Mouse (Mus musculus): ENCODE results near the gene Ldlrap1.

Ldlrap1 gene

DNA sequence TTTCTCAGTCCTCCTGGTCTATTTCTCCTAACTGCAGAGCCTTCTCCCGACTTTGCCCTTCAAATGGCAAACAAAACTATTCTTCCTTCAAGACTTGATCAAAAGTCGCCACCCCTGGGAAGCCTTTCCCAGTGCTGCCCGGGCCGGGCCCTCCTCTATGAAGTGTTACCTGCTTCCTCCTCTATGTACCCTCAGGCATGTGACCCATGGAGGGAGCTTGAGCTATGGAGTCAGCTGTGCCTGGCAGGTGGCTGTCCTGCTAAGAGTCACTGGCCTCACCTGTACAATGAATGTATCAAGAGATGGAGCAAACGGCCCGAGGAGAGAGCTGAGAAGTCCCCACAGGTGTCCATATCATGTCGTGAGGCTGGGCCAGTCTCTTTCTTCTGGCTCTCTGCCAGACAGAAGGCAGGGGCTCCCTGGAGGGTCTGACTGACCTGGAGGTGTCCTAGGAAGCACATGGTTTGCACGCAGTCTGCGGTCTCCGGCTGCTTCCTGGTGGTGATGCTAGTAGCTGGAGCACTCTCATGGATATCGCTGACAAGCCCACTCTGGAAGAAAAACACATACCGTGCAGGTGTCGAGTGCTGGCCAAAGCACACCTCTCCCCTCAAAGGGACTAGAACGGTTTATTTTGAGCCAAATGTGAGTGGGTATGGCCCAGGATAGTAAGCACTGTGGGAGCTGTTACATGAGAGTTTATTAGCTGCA lies 7.6 kb upstream of the Ldlrap1 start:
- no peak for DNase-seq (ENCODE audit: low read depth, low spot score)

DNA sequence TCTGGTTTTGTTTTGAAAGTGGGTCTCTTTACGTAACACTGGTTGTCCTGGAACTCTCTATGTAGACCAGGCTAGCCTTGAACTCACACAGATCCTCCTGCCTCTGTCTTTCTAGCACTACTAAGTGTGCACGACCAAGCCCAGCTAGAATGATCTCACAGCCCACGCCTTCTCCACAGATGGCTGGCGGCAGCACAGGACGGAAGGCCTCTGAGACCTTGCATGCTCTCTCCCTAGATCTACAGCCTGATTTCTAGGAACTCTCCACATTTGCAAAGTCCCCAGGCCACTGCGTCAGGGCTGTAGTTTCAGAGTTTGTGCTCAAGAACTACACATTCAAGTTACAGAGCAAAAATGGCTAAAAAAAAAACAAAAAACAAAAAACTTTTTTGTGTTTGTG lies 6.3 kb upstream of the Ldlrap1 start:
- DNase-seq (ENCODE audit: low read depth, low spot score), result no peak

DNA sequence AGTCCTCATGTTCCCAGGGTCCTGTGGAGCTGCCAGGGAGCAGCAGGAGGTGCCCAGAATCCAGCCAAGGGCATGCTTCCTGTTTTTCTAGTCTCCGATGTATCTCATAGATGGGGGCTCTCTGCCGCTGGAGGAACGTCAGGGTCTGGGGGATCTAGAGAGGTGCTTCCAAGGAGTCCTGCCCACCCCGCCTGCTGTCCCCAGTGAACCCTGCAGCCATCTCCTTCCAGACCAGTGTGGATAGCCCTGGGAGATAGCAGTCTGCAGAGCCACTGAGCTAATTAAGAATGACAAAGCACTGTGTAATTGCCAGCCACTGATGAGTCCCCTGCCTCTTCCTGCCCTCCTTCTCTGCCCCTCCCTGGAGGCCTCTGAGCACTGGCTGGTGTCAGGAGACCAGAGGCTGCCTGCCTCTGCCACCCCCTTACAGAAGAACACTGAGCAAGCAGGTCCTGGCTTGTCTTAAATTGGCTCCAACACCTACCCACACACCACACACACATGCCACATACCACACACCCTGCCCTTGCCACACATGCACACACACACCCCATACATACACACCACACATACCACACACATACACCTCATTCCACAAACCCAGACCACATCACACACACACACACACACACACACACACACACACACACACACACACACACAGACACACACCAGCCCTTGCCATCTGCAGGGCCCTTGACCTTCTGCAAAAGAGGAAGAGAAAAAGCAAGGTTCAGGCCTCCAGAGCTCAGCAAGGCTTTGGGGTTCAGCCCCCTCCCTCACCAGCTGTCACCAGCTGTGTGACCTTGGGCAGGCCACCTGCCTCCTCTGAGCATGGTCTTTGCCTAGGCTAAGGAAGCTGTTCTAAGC lies 5.2 kb upstream of the Ldlrap1 start:
- DNase-seq (ENCODE audit: low read depth, low spot score), result no peak

DNA sequence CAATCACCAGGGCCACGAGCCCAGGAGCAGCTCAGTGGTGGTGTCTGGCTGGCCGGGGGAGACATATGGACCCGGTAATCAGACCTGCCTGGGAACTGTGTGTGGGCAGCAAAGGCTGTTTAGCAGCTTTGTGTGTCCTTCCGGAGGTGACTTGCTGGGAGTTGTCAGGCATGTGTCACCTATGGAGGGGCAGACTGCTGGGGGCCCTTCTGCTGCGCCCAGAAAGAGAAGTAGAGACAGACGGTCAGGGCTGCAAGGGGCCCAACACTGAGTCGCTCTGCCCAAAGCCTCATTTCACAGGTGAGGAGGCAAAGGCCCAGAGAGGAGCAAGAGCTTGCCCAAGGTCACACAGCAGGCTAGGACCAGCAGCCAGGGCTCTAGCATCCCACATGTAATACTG lies 2.1 kb upstream of the Ldlrap1 start:
- DNase-seq (ENCODE audit: low read depth, low spot score), result no peak

GRCm38 (mm10) chr4:134769081-134769811 lies 1.4 kb upstream of the Ldlrap1 start:
- no peak for DNase-seq (ENCODE audit: low read depth, low spot score)

GRCm38 (mm10) chr4:134768226-134768888 lies 533 bp upstream of the Ldlrap1 start:
- DNase-seq (ENCODE audit: low read depth, low spot score), result no peak

DNA sequence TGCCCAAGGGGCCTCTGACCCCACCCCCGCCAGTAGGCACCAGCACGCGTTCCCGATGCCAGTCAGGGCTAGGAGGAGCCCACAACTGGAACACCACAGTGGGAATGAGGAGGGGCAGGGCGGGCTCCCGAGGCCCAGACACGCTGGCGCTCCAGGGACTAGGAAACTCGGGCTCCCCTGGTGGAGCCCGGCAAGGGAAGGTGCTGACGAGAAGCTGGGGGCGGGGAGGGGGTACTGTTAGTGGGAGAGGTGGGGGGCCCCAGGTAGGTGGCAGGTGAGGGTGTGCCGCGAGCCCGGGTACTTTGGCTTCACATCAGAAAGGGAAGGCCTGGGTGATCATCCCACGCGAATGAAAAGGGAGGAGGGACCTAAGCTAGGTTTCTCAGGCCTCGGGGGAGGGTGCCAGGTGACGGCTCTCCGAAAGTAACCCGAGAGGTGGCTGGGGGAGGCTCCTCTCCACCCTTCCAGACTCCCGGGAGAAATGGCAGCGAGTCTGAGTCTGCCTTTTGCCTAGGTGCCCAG lies 859 bp downstream of the Ldlrap1 start:
- no peak for DNase-seq (ENCODE audit: low read depth, low spot score)

GRCm38 (mm10) chr4:134766277-134766676 lies 1.5 kb downstream of the Ldlrap1 start:
- no peak for DNase-seq (ENCODE audit: low read depth, low spot score)

DNA sequence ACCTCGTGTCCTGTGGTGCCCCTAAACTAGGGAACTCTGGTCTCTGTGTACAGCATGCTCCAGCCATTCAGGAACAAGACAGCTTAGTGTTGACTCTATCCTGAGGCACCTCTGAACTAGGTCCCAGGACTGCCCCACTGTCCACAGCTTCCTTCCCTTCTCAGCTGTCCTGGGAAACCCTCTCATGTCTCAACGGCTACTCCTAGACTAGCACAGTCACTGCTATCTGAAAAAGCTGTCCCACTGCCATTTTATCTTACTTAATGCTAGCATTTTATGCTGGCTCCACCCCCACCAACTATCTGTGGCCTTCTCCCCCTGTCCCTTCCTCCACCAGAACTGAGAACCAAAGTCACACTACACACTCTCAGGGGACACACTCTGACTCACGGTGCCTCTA lies 3.5 kb downstream of the Ldlrap1 start:
- DNase-seq (ENCODE audit: low read depth, low spot score), result no peak

GRCm38 (mm10) chr4:134762360-134762759 lies 5.5 kb downstream of the Ldlrap1 start:
- no peak for DNase-seq (ENCODE audit: low read depth, low spot score)

DNA sequence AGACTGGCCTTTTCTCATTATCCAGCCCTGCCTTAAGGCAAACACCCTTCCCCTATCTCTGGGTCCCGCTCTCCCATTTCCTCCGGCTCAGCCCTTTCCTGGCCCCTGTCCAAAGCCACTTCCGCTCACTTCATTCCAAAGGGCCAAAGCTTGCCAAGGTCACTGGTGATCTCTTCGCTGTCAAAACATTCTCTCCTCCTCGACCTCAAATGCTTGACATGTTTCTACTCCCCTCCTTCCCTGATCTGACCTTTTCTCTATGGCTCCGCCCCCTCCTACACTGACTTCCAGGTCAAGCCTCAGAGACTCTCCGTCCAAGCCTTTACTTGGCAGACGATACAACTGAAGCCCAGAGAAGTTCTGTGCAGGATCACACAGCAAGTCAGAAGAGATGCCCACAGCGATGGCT lies 7.0 kb downstream of the Ldlrap1 start:
- no peak for DNase-seq (ENCODE audit: low read depth, low spot score)

DNA sequence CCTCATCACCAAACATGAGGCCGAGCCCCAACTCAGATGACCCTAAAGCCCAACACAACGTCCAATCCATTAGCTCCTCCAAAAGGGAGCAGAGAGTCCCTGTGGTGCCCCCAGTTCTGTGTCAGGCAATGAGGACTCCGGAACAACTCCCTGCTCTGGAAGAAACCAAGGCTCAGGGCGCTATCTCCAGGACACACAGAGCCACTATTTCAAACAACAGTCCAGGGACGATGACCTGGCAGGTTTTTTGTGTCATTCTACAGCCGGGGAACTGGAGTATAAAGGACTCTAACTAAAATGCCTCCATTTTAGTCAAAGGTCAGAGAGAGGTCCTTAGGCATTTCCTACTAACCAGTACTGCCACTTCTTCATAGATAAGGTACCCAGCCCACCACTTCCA lies 7.5 kb downstream of the Ldlrap1 start:
- no peak for DNase-seq (ENCODE audit: low read depth, low spot score)

DNA sequence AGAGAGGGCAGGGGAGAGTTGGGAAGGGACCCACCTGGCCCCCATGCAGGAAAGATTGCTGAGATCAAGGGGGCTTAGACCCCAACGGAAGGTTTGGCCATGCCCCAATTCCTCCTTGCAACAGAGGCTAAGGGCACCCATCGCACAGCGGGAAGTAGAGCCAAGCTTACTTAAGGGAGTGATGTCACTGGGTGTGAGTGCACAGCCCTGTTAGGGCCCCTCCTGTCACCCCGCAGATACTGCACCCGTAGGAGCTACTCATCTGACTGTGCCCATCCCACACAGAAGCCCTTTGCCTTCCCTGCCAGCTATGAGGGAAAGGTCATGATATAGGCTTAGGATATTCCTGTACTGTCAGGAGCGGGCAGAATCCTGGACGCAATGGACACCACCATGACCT lies 8.3 kb downstream of the Ldlrap1 start:
- no peak for DNase-seq (ENCODE audit: low read depth, low spot score)

DNA sequence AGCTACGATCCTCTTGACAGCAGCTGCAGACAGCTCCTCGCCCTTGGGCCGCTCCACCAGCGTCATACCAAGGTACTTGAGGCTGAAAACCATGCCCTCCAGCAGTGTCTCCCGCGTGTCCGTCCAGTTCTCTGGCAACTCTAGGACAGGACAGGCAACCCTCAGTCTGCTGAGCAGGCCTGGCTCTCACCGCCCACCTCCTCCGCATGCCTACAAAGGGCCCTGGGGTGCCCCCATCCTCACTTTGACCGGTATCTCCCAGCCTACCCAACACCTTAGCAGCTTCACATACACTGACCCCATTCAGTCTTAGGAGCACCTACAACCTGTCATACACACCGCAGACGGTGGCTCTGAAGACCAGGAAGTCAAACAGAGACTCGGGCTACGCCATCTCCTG lies 8.9 kb downstream of the Ldlrap1 start:
- no peak for DNase-seq (ENCODE audit: low read depth, low spot score)

- DNase-seq (ENCODE audit: low read depth, low spot score), result no peak
These were observed 9.5 kb downstream of the Ldlrap1 start for GRCm38 (mm10) chr4:134758367-134758766.

- DNase-seq (ENCODE audit: low read depth, low spot score), result no peak
These were observed 10.9 kb downstream of the Ldlrap1 start for GRCm38 (mm10) chr4:134756953-134757352.

DNA sequence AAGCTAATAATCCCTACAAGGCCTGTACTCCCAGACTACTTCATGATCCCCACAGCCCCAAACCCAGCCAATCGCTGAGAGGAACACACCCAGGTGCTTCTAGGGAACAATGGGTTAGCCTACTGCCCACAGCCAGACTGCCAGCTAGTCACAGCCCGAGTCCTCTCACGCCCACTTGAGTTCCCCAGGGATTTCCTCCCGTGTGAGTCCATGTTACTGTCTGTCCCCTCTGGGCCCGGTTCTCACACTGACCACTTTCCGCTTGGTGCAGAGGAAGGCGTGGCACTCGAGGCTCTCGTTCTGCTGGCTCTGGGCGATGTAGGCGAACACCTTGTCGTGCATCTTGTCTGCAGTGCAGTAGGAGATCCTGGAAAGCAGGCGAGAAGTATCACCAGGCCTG lies 12.9 kb downstream of the Ldlrap1 start:
- DNase-seq (ENCODE audit: low read depth, low spot score), result no peak

DNA sequence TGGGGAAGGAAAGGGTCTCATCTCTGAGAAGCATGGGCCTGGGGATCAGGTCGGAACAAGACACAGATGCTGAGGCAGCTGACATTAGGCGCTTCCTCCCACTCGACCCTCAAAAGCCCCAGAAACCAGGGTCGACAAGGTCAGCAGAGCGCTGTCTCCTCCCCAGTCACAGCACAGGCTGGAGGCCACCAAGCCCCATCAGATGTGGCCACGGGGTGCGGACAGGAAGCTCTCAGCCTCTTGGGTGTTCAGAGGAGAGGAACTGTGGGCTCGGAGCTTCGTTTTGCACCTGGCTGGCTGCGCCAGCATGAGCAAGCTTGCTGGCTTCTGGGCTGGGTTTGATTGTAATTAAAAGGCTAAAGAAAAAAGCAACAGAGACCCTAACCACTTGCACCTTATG lies 13.5 kb downstream of the Ldlrap1 start:
- no peak for DNase-seq (ENCODE audit: low read depth, low spot score)

DNA sequence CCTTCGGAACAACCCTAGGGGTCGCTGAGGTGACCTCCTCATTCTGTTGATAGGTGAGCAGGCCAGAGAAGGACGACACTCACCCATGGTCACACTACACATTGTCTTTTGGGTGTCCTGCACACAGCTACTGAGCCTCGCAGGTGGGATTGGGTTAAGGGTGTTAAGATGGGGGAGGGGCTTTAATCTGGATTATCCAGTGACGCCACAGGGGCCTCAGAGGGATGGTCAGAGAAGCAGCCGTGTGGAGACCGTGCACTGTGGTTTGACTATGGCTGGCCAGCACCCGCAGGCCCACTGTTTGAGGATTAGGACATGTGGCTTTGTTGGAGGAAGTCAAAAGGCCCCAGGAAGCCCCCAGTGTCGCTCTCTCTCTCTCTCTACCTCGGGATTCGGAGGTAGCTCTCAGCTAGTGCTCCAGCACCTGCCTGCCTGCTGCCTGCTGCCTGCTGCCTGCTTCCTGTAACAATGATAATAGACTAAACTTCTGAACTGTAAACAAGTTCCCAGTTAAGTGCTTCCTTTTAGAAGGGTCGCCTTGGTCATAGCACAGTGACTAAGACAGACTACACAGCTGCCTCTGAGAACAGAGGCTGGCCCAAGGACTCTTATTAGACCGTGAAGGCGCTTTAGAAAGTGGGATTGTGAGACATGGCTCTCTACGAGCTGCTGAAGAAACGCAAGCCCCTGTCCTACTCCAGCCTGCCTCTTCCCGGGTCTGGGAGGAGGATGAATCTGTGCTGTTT lies 14.1 kb downstream of the Ldlrap1 start:
- no peak for DNase-seq (ENCODE audit: low read depth, low spot score)

DNA sequence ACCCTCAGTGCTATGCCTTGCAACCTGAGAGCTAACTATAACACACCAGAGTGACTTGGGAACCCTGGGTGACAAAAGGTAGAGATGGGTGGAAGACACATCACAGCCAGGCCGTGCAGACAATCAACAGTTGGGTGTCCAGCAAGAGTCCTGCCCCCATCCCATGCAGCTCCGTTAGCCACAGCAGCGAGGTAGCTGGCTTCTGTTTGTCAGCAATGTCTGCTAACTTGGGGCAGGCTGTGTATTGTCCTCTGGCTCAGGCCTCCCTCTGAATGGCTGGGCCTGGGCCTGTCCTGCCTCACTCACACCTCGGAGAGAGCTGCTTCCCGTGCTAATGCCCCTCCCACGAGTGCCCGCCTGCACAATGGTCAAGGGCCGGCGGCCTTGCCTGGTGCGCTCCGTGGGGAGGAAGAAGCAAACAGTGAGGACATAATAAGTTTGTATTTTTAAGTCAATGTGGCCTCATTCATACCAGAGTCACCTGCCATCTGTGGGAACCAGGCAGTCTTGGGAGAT lies 14.9 kb downstream of the Ldlrap1 start:
- DNase-seq (ENCODE audit: low read depth, low spot score), result no peak

Data from WW6 (cell line).